Mouse (Mus musculus) layer of hippocampus, postnatal 14 days (tissue): Measurements from ENCODE around the gene Ago1. TPM values are rescaled to one million over a fixed set of nuclear protein-coding genes. Genes with fewer than 3 reads are reported as not detected.

Experiments used
- DNase-seq, 2 experiments: peaks; one replicate each; pipeline ENCODE4 v3.0.0; 2021 to 2022; ENCODE audit warnings: low spot score in 2 of 2, mixed read lengths in 1 of 2
- total RNA-seq, 2 experiments: library from RNA; stranded (reverse); gene quantifications; 2 replicates each; pipeline ENCODE4 v1.2.3; 2021

Gene Ago1
- total RNA-seq, 2 experiments from 2014 or later: 71.6 to 71.7 TPM

DNA sequence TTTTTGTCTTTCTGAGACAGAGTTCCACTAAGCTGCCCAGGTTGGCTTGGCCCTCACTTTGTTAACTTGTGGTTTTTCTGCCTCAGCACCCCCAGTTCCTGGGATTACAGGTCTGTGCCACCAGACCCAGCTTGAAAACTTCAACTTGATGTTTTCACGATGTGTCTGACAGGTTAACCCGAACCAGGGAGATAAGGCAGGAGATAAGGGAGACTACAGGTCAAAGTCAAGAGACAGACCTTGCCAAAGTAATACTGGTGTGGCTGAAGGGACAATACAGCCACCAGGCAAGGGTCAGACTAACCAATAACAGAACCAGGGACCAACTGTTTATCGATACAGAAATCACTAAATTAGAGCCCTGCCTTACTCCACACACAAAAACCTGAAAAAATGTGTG, 11.9 kb upstream of the Ago1 start:
- DNase-seq: no peak

GRCm38 (mm10) chr4:126473031-126473430, 4.6 kb upstream of the Ago1 start:
- DNase-seq: no peak

DNA sequence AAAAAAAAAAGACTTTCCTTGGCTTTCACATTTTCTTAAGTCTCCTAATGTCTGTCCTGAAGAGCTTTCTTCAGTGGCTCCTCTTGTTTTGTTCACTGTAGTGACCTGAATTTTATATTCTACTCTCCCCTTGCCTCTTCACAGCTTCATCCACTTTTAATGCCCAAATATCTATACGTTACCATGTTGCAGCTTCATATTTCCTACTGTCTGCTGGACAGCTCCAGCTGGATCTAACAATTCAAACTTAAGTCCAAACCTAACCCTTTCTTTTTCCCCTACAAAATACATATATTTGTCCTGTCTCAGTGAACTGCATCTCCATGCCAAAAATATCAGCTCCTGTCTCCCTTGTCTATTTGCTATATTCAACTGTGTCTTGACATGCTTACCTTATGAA, 951 bp upstream of the Ago1 start:
- no peak for DNase-seq

DNA sequence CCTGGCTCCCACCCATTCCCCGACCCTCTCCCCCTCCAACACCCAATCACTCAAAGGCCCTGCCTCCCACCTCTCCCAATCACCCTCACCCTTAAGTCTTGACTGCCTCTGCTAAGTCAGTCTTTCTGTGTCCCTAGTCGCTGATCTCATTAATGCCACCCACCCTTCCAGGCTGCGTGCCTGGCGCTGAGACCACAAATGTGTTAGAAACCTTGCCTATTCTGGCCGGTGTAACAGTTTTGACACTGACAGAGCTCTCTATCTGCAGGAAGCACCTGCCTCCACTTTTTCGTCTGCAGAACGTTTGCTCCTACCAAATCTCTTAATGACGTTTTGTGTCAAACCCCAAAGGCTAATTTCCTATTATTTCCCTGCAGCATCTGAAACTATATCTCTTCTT, 542 bp upstream of the Ago1 start:
- DNase-seq: peak in 1 of 2 experiments; percentile 63

DNA sequence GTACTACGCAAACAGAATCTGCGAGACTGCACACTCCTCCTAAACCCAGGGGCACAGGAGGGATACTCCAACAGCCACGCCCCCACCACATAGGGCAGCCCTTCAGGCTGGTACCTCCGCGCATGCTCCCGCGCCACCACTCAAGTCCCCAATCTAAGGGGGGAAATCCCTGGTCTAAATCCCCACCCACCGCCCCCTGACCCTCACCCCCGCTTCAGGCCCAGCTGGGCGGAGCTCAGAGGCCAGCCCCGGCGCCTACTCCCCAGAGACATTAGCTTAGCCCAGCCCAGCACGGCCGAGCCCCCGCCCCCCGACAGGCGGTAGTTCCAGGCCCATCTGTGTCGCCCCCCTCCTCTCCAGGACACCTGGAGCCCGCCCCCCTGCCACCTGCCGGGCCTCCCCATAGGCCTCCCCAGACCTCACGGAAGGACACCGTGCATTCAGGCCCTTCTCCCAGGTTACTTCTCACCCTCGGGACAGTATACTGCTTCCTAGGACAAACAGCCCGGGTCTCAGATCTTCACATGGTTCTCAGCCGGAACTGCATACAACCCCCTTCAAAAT, 580 bp downstream of the Ago1 start:
- DNase-seq: peak; percentile 61 to 64

DNA sequence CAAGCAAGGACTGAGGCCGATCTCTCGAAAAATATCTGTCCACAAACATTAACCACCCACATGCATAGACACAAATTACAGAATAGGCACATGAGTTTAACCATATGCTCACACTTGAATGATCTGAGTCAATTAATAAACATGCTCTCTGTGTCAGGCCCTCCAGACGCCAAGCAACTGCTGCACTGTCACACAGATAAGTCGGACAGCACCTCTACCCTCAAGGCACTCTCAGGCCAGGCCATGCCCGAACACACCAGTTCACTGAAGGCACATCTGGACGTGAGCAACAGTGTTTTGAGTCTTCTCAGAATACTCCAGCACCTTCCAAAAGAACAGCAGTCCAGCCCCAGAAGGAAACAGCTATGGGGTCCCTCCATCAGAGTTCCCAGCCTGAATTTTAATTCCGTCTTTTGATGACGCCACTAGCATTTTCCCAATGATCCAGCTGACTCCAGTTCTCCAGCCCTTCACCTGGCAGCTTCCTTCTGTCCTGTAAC, 2.1 kb downstream of the Ago1 start:
- no peak for DNase-seq

DNA sequence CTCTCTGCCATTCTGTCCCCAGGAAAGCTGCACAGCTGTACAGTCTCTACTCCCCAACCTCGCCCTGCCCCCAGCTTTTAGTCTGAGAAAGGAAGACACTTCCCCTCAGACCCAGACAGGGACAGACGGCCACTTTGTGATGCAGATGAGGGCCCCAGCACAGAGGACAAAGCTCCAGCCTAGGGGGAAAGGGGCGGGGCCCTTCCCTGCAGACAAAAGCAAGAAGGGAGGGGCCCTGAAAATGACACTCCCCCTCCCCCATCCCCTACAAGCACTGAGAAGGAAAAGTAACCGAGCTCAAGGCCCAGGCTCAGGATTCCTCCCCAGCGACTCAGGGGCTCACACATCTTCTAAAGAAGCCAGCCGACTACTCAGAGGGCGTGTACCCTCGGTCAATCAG, 2.5 kb downstream of the Ago1 start:
- peak in 1 of 2 experiments; percentile 59 for DNase-seq

DNA sequence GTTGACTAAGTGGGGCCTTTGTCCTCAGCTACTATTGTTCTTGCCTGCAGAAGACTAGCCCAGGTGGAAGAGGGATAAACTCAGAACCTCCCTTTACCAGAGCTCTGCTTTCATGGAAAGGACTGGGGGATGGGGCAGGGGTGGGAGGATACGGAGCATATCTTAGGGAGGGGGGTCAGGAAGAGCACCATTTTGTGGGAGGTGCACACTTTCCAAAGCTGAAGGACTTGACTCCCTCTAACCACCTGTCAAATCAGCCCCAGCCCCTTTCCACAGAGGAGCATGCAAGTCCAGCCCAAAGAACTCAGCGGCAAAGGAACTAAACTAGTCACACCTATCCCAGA, 3.5 kb downstream of the Ago1 start:
- no peak for DNase-seq

GRCm38 (mm10) chr4:126464189-126464891, 4.0 kb downstream of the Ago1 start:
- no peak for DNase-seq

DNA sequence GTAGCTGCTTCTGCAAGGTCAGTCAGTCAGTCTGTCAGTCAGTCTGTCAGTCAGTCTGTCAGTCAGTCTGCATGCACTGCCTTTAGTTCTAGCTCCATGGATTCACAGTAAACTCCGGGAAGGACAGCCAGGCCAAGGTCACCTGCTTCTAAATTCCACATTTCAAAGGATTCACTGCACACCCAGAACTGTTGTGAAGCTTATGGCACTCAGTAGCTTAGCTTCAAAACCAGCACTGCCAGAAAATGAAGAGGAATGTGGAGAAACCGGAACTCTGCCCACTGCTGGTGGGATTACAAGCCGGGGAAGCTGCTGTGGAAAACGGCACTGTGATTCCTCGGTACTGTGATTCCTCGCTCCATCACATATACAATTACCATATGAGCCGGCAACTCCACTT, 12.9 kb downstream of the Ago1 start:
- DNase-seq: no peak

DNA sequence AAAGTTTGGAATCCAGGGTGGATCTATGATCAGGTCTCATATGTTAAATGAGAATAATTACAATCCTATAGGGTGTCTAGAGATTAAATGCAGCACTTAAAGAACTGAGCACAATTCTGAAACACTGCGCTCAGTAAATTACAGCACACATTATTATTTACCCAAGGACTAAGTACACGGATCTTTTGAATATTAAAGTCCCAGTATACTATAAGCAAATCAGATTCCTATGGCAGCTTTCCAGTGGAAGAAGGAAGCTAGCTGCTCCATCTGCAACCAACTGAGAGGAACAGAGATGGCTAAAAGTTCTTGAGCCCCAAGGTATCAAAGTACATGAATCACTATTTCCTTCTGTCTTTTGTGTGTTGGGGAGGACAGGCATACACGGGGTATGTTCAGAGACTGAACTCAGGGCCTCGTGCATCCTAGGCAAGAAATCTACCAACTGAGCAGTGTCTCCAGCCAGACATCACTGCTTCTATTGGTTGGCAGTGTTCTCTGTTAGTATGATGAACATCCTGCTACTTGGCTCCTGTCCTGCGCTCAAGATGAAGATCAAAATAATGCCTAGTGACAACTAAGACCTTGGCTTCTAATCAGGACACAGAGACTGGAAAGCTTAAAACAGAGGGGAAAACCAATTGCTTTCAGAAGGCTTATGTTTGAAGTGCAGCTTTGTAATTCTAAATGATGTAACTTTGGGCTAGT, 13.7 kb downstream of the Ago1 start:
- no peak for DNase-seq

- DNase-seq: no peak
Measured at GRCm38 (mm10) chr4:126450268-126450667, 18.1 kb downstream of the Ago1 start.

- no peak for DNase-seq
Measured at GRCm38 (mm10) chr4:126447126-126447525, 21.3 kb downstream of the Ago1 start.

DNA sequence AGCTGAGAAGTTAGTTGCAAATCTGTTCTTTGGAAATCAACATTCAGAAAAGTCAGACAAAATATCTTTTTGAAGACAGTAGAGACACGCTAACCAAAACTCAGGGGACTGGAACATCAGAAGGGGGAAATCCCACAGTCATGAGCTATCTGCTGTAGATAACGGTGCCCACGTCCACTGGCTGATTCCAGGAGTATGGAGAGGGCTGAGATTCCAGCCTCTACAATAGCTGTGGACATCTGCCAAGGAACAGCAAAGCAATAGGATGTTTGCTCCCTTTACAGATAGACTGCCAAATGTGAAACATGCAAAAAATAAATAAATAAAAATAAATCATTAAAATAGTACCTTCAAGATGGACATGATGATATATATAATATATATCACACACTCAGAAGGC, 23.9 kb downstream of the Ago1 start:
- no peak for DNase-seq

DNA sequence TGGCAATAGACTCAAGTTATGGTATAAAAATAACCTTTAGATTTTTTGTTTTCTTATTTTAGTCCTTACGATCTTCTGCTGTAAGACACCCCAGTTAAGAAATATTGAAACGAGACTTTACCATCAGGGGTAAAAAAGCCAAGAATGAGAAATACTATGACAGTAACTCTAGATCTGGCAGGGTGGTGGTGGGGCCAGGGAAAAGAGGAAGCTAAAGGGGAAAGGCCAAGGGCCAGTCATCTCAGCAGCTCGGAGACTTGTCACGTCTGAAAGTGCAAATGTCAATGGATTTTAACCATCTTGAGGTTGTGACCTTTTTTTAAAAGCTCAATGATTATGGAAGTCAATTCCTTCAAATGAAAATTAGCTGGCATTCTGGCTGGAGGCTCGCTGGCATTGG, 30.1 kb downstream of the Ago1 start:
- DNase-seq: no peak

GRCm38 (mm10) chr4:126436268-126436667, 32.1 kb downstream of the Ago1 start:
- DNase-seq: peak; percentile 22 to 53

DNA sequence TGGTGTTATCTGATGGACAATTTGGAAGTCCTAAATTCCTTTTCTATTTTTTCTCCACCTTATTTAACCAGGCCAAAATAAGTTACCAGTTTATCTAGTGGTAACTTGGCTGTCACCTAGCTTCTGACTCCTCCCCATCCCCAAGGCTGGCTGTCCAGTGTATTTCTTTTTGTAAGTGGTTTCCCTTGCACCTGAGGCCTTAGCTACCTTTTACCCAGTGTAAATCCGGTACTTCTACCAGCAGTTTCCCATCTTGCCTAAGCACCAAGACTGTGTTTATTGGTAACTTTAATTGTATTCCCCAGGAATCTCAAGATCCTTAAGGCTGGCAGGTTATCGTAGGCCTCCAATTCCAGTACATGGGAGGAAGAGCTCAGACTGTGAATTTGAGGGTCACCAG, 34.3 kb downstream of the Ago1 start:
- no peak for DNase-seq

GRCm38 (mm10) chr4:126433175-126433574, 35.2 kb downstream of the Ago1 start:
- no peak for DNase-seq

DNA sequence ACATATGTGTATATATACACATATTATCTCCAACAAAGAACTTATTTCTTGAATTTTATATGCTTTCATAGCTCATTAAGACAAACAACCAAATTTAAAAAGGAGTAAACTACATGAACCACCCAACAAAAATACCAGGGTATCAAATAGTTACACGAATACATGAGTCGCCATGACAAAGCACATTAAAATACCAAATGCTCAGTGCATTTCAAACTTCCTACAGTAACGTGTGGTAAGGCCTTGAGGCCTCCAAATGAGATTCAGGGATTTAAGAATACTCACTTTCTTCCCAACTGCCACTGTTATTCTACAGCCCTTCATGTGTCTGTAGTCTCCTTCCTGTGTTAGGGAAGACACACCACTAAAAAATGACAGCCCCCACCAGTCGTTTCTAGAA, 36.6 kb downstream of the Ago1 start:
- DNase-seq: no peak

- DNase-seq: peak; percentile 91 to 94
Measured at GRCm38 (mm10) chr4:126429347-126430079, 38.9 kb downstream of the Ago1 start, which contains the start of gene Ago3. Gene Ago3 (minus strand): TSS chr4:126429556.

DNA sequence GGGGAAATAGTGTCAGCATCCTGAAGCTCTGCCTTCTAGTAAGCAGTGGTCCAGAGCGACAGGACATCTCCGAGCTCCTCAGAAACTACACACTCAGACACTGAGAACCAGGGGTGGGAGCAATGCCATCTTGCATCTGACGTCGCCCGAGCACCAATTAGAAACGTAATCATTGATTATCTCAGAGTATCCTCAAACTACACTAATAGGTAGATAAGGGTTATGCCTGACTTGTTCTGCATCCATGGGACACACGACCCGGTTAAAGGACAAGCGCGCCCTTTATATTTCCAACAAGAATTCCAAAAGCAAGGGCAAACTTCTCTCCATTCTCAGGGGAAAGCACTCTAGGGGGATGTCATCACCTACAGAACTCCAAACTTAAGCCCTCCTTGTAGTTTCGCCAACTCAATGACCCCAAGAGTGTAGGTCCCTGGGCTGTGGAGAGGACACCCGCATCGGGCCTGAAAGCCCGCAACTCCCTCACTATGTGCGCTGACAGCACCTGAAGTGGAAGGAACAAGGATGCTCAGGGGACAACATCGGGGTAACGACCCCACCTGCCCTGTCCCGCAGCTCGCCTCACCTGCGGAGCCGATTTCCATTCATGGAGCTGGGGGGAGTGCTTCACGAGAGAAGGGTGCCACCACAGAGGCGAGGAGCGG, 39.6 kb downstream of the Ago1 start:
- DNase-seq: no peak
